Mouse (Mus musculus): ENCODE measurements around the gene Rasal1.

Gene Rasal1

GRCm38 (mm10) chr5:120653873-120654272, 5.3 kb downstream of the Rasal1 start:
- DNase-seq (ENCODE audit: low read depth, low spot score), result no peak

- DNase-seq (ENCODE audit: low read depth, low spot score), result peak; percentile 90
Measured at GRCm38 (mm10) chr5:120656281-120656751, 7.7 kb downstream of the Rasal1 start.

DNA sequence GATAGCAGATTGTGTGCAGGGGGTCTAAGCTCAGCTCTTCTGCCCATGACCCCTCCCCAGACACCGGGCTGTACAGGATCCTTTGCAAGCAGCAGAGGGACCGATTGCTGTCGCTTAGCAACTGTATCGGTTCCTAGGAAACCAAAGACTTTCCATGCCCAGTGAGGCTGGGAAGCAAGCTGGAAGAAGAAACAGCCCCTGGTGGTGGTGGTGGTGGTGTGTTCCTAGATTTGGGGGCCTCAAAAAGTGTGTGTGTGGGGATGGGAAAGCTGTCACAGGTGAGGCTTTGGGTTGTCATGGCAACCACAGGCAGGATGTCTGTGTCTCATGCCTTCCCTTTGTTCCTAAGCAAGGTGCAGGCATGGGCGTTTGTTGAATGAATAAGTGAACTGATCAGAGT, 12.2 kb downstream of the Rasal1 start:
- DNase-seq (ENCODE audit: low read depth, low spot score), result peak; percentile 79

DNA sequence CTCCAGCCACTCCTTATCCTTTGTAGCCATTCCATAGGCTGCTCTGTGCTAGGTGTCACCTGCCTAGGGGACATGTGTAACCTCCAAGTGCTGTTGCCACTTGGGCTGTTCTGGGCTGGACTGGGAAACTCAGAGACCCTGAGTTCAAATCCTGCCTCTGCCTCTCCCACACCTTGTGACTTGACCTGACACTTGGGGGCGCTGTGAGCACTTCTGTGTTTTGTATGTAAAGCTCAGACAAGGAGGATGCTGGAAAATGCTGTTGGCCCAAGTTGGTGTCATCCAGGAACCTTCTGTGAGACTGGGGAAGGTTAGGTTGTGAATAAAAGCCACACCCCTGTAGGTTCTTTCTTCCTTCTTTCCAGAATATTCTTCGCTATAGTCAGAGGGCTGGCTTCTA, 16.3 kb downstream of the Rasal1 start:
- DNase-seq (ENCODE audit: low read depth, low spot score), result no peak

GRCm38 (mm10) chr5:120668761-120669160, 20.1 kb downstream of the Rasal1 start:
- DNase-seq (ENCODE audit: low read depth, low spot score), result no peak

- no peak for DNase-seq (ENCODE audit: low read depth, low spot score)
Measured at GRCm38 (mm10) chr5:120670132-120670531, 21.5 kb downstream of the Rasal1 start.

GRCm38 (mm10) chr5:120671865-120672264, 23.3 kb downstream of the Rasal1 start:
- no peak for DNase-seq (ENCODE audit: low read depth, low spot score)

- DNase-seq (ENCODE audit: low read depth, low spot score), result peak; percentile 90
Measured at GRCm38 (mm10) chr5:120673626-120674025, 25.0 kb downstream of the Rasal1 start.

DNA sequence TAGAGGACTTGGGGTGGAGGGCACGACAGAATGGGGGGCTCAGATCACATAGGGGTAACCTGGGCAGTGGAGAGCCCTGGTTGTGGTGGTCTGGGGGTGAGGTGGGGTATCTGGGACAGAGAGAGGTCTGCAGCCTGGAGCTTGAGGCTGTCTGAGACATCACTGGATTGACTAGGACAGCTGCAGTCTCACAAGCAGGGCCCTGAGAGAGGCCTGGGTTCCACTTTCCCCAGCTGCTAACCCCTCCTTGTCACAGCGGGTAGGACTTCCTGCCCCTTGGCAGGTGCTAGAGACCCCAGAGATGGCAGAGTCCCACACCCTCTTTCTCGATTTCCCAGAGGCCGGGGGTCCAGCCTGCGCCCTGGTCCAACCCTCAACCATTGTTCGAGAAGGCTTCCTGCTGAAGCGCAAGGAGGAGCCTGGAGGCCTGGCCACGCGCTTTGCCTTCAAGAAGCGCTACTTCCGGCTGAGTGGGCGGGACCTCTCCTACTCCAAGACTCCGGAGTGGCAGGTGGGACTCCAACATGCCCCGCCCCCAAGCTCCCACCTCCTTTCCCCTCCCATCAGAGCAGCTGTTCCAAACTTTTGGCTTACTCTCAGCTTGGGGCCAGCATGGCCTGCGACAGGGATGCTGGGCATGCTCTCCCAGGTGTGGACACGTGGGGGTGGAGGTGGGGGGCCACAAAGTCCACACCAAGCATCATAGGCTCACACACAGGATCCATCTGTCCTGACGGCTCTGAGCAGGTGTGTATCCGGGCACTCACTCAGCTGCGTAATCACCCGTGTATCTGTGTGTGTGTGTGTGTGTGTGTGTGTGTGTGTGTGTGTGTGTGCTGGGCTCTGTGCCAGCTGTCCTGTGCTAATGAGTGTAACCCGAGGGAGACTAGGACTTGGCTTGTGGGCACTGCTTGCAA, 25.9 kb downstream of the Rasal1 start:
- peak; percentile 47 for DNase-seq (ENCODE audit: low read depth, low spot score)

DNA sequence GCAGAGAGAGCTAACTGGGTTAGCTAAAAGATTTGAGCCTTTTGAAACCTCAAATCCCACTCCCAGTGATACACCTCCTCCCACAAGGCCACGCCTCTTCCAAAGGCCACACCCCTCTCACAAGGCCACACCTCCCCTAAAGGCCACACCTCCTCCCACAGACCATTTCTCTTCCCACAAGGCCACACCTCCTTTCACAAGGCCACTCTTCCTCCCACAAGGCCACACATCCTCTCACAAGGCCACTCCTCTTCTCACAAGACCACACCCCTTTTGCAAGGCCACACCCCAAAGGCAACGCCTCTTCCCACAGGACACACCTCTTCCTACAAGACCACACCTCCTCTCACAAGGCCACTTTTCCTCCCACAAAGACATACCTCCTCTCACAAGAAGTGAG, 28.9 kb downstream of the Rasal1 start:
- DNase-seq (ENCODE audit: low read depth, low spot score), result peak; percentile 69

GRCm38 (mm10) chr5:120679676-120680555, 31.3 kb downstream of the Rasal1 start:
- peak; percentile 97 for DNase-seq (ENCODE audit: low read depth, low spot score)

DNA sequence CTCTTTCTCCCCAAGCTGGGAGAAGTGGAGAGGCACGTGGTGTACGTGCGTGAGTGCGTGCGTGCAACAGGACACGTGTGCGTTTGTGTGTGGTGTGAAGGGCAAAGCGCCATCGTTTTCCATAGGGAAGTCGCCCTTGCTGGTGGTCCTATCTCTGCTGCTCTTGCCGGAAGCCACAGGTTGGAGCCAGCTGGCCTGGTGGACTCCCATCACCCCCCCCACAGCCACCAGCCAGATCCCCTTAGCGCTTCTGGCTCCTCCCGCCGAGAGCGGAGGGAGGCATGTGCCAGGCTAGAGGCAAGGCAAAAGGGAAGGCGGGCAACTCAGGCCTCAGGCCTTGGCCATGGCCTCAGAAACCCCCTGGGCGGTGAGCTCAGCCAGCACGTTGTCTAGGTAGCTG, 32.3 kb downstream of the Rasal1 start:
- DNase-seq (ENCODE audit: low read depth, low spot score), result peak; percentile 44

GRCm38 (mm10) chr5:120682982-120683771, 34.6 kb downstream of the Rasal1 start:
- no peak for DNase-seq (ENCODE audit: low read depth, low spot score)

DNA sequence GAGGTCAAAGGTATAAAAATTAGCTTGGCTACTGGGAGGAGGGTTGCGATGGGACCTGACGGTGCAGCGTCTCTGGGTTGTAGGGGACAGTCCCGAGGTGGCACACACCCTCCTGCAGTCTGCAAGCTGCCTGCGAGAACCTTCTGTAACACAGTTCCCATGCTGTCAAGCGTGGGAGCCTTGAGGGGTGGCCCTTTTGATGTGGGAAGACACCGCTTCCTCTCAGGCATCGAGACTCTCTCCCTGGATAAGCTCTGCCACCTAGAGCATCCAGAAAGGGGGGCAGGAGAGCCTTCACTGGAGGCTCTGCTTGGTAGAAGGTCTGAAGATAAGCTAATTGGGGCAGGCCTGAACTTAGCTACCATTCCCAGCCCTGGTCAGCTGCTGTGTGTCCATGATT, 37.1 kb downstream of the Rasal1 start:
- peak; percentile 31 for DNase-seq (ENCODE audit: low read depth, low spot score)

DNA sequence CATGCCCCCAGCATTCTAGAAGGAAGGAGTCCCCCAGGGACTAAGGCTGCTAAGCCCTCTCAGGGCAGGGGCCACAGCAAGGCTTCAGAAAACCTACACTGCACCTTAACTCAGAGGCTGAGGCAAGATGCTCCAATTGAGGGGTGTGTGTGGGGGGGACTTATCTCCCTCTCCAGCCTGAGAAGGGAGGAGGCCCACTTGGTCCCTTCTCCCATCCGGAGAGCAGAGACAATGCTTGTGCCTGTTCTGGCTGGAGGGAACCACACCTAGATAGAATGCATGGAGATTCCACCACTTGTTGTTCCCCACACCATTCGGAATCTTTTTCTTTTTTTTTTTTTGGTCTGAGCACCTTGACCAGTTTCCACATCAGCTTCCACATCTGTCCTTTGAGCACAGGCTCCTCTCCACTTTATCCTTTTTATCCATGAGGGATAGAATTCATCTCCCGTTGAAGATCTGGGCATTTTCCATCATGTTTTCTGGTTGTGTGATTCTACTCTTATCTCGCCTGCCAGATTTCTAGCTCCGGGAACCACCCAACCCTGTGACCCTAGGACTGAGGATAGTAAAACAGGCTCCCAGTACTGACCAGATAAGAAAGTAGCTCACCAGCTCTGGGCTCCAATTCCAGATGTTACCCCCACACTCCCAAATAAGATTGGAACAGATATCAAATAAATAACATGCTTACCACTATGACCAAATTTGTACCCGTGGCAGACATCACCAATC, 38.3 kb downstream of the Rasal1 start:
- DNase-seq (ENCODE audit: low read depth, low spot score), result no peak

DNA sequence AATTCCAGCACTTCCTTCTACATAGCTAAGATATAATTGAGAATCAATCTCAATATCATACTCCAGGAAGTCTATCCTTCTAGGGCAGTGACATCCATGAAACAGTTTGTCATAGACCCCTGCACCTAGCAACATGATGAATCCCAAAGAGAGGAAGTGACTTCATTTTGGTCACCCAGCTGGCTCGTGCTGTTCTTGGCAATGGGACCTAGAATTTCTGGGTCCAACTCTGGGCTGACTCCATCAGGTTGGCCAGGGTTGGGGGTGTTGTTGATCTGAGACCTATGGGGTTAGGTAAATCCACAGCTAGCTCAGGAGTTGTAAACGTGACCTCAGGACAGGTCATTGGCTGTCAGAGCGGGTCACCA, 38.9 kb downstream of the Rasal1 start:
- DNase-seq (ENCODE audit: low read depth, low spot score), result no peak

DNA sequence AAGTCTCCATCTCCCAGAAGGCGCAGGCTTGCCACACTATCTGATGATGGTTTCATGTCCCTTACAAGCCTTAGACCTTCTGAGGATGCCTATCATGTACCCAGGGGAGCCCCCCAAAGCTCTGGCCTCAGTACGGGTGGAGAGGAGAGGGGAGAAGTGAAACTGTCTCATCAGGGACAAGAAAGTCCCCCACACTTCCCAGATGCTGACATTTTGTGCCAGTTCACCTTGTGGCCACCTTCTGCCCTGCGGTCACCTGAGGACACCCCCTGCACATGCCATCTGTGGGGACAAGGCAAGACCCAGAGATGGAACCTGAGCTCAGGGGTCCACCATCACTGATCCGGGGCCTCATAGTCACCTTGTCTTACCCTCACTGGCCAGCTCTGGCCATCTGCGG, 39.3 kb downstream of the Rasal1 start:
- DNase-seq (ENCODE audit: low read depth, low spot score), result no peak

DNA sequence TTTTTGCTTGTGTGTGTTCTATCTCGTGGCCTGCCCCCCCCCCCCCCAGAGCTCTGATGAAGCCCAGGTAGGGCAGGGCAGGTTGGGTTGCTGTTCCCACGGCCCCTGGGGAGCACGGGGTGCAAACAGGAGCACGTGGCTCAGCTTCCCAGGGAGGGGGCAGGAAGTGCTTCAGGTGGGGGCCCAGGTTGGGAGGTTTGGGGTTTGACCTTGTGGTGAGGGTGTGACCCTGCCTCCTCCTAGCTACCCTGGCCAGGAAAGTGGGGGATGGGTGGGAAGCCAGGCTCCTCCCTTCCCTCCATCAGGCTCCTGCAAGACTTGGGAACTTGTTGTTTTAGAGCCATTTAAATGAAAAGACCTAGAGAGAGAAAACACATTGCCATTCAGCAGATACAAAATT, 39.8 kb downstream of the Rasal1 start:
- DNase-seq (ENCODE audit: low read depth, low spot score), result no peak

DNA sequence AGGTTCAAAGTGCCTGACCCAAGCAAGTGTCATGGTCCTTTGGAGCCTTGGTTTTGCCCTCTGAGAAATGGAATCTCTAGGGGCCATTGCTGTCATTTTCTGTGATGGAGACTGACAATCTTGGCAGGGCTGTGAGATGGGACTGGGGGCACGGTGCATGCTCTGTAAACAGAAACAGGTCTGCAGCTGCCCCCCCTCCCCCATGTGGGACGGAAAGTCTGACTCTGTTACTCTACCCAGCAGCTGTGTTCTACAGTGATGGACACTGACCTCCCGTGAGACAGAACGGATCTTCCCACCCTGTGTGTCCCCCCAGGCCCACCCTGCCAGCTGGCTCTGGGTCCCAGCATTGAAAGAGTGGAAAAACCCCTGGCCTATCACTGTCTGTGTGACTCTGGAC, 41.8 kb downstream of the Rasal1 start:
- no peak for DNase-seq (ENCODE audit: low read depth, low spot score)

GRCm38 (mm10) chr5:120692034-120692433, 43.4 kb downstream of the Rasal1 start:
- no peak for DNase-seq (ENCODE audit: low read depth, low spot score)
